ENCODE assay signal across 16 mouse cellular contexts in genomic region chr6:40350041-40350440, GRCm38 (mm10).
"Had no signal": no experiment of that assay in that cellular context is flagged by ENCODE, and none has a peak within 500 bp of the region (broad histone marks: within the 10 kb centered on the region; RNA-seq: fewer than 3 reads in every experiment).

No protein-coding gene starts in this region.

- H3K27ac ChIP-seq: lung, embryonic 15.5 days; macrophage; midbrain, embryonic 13.5 days; midbrain, embryonic 15.5 days; neural tube, embryonic 12.5 days; stomach, embryonic 15.5 days; stomach, postnatal 0 days had no signal

- H3K36me3 ChIP-seq: midbrain, embryonic 15.5 days had no signal

- H3K9me3 ChIP-seq: lung, embryonic 15.5 days; midbrain, embryonic 13.5 days; midbrain, embryonic 15.5 days; neural tube, embryonic 12.5 days; stomach, embryonic 15.5 days had no signal

- DNase-seq: liver, postnatal 0 days; lung, adult 2 months; lung, postnatal 14 days; lung, postnatal 36 days; right cerebral cortex, postnatal 14 days; thymus, adult 2 months; thymus, postnatal 25 days; thymus, postnatal 4 days had no signal

- H3K9ac ChIP-seq: liver, postnatal 0 days; lung, embryonic 15.5 days; midbrain, embryonic 13.5 days; midbrain, embryonic 15.5 days; neural tube, embryonic 12.5 days; stomach, embryonic 15.5 days had no signal

- H3K4me1 ChIP-seq: midbrain, embryonic 13.5 days; midbrain, embryonic 15.5 days; neural tube, embryonic 12.5 days; stomach, embryonic 15.5 days had no signal

- H3K4me3 ChIP-seq: lung, embryonic 15.5 days; megakaryocyte, embryonic 14.5 days; midbrain, embryonic 13.5 days; midbrain, embryonic 15.5 days; neural tube, embryonic 12.5 days; stomach, embryonic 15.5 days had no signal

- H3K27me3 ChIP-seq: lung, embryonic 15.5 days; megakaryocyte, embryonic 14.5 days; midbrain, embryonic 13.5 days; midbrain, embryonic 15.5 days; neural tube, embryonic 12.5 days; stomach, embryonic 15.5 days had no signal
